Mouse (Mus musculus) embryonic facial prominence, embryonic 14.5 days (tissue): ENCODE results near the gene Acacb. TPM values are rescaled to one million over a fixed set of nuclear protein-coding genes. Genes with fewer than 3 reads are reported as not detected.

ENCODE experiments used
- ATAC-seq: fragments of 200-750 bp; cut with Nextera tagmentation; 2 replicates; pipeline ENCODE4 v1.8.0; 2017; ENCODE audit warnings: low read depth, moderate number of reproducible peaks, moderate TSS enrichment
- DNase-seq: peaks from one replicate; pipeline ENCODE4 v3.0.0-alpha.2; 2015; ENCODE audit warnings: low spot score
- H3K27ac ChIP-seq: fragments of 300-500 bp; sonication (generic); replicated peaks from 2 replicates; pipeline ENCODE4 v1.5.1; 2014; ENCODE audit warnings: low read depth, mild to moderate bottlenecking, low read length, moderate library complexity
- H3K27me3 ChIP-seq: fragments of 300-500 bp; sonication (generic); replicated peaks from 2 replicates; pipeline ENCODE4 v1.6.1; 2014; ENCODE audit warnings: low read length; ENCODE audit not compliant: control insufficient read depth, insufficient read depth
- H3K36me3 ChIP-seq: fragments of 300-500 bp; sonication (generic); 2 replicates; pipeline ENCODE4 v1.6.1; 2014; ENCODE audit warnings: low read length, mixed read lengths; ENCODE audit not compliant: control insufficient read depth, insufficient read depth
- H3K4me1 ChIP-seq: fragments of 300-500 bp; sonication (generic); 2 replicates; pipeline ENCODE4 v1.6.1; 2014; ENCODE audit warnings: antibody characterized with exemption, low read length; ENCODE audit not compliant: control insufficient read depth, insufficient read depth
- H3K4me2 ChIP-seq: fragments of 300-500 bp; sonication (generic); 2 replicates; pipeline ENCODE4 v1.6.1; 2014; ENCODE audit warnings: low read depth, mild to moderate bottlenecking, low read length, moderate library complexity, mixed read lengths
- H3K4me3 ChIP-seq: fragments of 300-500 bp; sonication (generic); 2 replicates; pipeline ENCODE4 v1.5.1; 2014; ENCODE audit warnings: low read depth, mild to moderate bottlenecking, low read length
- H3K9ac ChIP-seq: fragments of 300-500 bp; sonication (generic); 2 replicates; pipeline ENCODE4 v1.6.1; 2014; ENCODE audit warnings: low read depth, mild to moderate bottlenecking, low read length, moderate library complexity, mixed read lengths
- H3K9me3 ChIP-seq: fragments of 300-500 bp; sonication (generic); 2 replicates; pipeline ENCODE4 v1.6.1; 2016; ENCODE audit warnings: low read length; ENCODE audit not compliant: control insufficient read depth
- WGBS: fragments of 180-500 bp; shearing (Covaris S2); extraction: QIAGEN DNeasy Blood & Tissue Kit; methylation state at CpG from one replicate; pipeline ENCODE4 v1.1.7; 2014; 5-methylcytosine and 5-hydroxymethylcytosine counted together
- polyA plus RNA-seq: library from polyadenylated mRNA; unstranded; fragments of >200 nt; fragmentation: Nextera tagmentation; extraction: Ambion mirVana; gene quantifications from 2 replicates; pipeline ENCODE4 v1.2.1, GENCODE M21; 2014

Acacb gene
- polyA plus RNA-seq, 1 experiment from 2014 or later: 2.4 TPM

GRCm38 (mm10) chr5:114130698-114131520 is 15.4 kb upstream of the Acacb start:
- ATAC-seq: peak; percentile 97
- Histone ChIP-seq H3K27me3 (no peaks in the 10 kb centered on the region), H3K9me3 (no peaks in the 10 kb centered on the region), H3K4me3 (peak overlapping the region; percentile 79), H3K4me1 (peaks cover 13% of the 10 kb centered on the region), H3K27ac (peak overlapping the region; percentile 6), H3K4me2 (peak overlapping the region; percentile 98), H3K9ac (peak overlapping the region; percentile 65), H3K36me3 (peaks cover 13% of the 10 kb centered on the region; the same call in 1 of the 2 replicates)
- peak; percentile 98 for DNase-seq
- under 1% methylated on average over 35 of the region's 87 CpGs for WGBS

- whole genome bisulfite sequencing: under 1% methylated on average over 14 of the region's 15 CpGs
- H3K27ac ChIP-seq: peak overlapping the region; percentile 6
- peaks cover 13% of the 10 kb centered on the region for H3K4me1 ChIP-seq
- H3K9me3 ChIP-seq: no peaks in the 10 kb centered on the region
- peak overlapping the region; percentile 98 for H3K4me2 ChIP-seq
- DNase-seq: peak; percentile 56
- peak overlapping the region; percentile 79 for H3K4me3 ChIP-seq
- peaks cover 13% of the 10 kb centered on the region; the same call in 1 of the 2 replicates for H3K36me3 ChIP-seq
- H3K9ac ChIP-seq: peak overlapping the region; percentile 57
- no peaks in the 10 kb centered on the region for H3K27me3 ChIP-seq
- ATAC-seq: no peak
Observed at GRCm38 (mm10) chr5:114131521-114131840, 14.9 kb upstream of the Acacb start.

- peaks cover 20% of the 10 kb centered on the region; the same call in 1 of the 2 replicates for H3K36me3 ChIP-seq
- H3K9ac ChIP-seq: no peak overlapping the region
- H3K27ac ChIP-seq: no peak overlapping the region
- peaks cover 9% of the 10 kb centered on the region for H3K4me1 ChIP-seq
- 85% methylated on average over 6 of the region's 6 CpGs for WGBS
- DNase-seq: no peak
- H3K27me3 ChIP-seq: no peaks in the 10 kb centered on the region
- H3K4me2 ChIP-seq: no peak overlapping the region
- no peak for ATAC-seq
- H3K9me3 ChIP-seq: no peaks in the 10 kb centered on the region
- no peak overlapping the region for H3K4me3 ChIP-seq
Observed at GRCm38 (mm10) chr5:114132841-114133240, 13.5 kb upstream of the Acacb start.

GRCm38 (mm10) chr5:114134091-114134534 is 12.2 kb upstream of the Acacb start:
- no peak overlapping the region for H3K4me2 ChIP-seq
- H3K9ac ChIP-seq: no peak overlapping the region
- no peaks in the 10 kb centered on the region for H3K27me3 ChIP-seq
- 36% methylated on average over 6 of the region's 6 CpGs for WGBS
- ATAC-seq (no peak), DNase-seq (no peak)
- peaks cover 20% of the 10 kb centered on the region; the same call in 1 of the 2 replicates for H3K36me3 ChIP-seq
- H3K4me1 ChIP-seq: peaks cover 9% of the 10 kb centered on the region
- H3K4me3 ChIP-seq: no peak overlapping the region
- H3K9me3 ChIP-seq: no peaks in the 10 kb centered on the region
- H3K27ac ChIP-seq: no peak overlapping the region

- ATAC-seq: no peak
- H3K9ac ChIP-seq: no peak overlapping the region
- no peak overlapping the region for H3K27ac ChIP-seq
- H3K4me2 ChIP-seq: no peak overlapping the region
- H3K36me3 ChIP-seq: peaks cover 20% of the 10 kb centered on the region; the same call in 1 of the 2 replicates
- no peak for DNase-seq
- whole genome bisulfite sequencing: 89% methylated on average over 10 of the region's 10 CpGs
- no peaks in the 10 kb centered on the region for H3K9me3 ChIP-seq
- no peaks in the 10 kb centered on the region for H3K27me3 ChIP-seq
- H3K4me3 ChIP-seq: no peak overlapping the region
- peaks cover 9% of the 10 kb centered on the region for H3K4me1 ChIP-seq
Observed at GRCm38 (mm10) chr5:114135516-114135915, 10.8 kb upstream of the Acacb start.

GRCm38 (mm10) chr5:114137481-114138276 is 8.7 kb upstream of the Acacb start:
- 93% methylated on average over 15 of the region's 15 CpGs for WGBS
- H3K4me1 ChIP-seq: no peaks in the 10 kb centered on the region
- H3K4me3 ChIP-seq: no peak overlapping the region
- H3K27me3 ChIP-seq: no peaks in the 10 kb centered on the region
- no peak overlapping the region for H3K27ac ChIP-seq
- no peak overlapping the region for H3K9ac ChIP-seq
- no peak for ATAC-seq
- H3K4me2 ChIP-seq: no peak overlapping the region
- peaks cover 20% of the 10 kb centered on the region; the same call in 1 of the 2 replicates for H3K36me3 ChIP-seq
- H3K9me3 ChIP-seq: no peaks in the 10 kb centered on the region
- DNase-seq: no peak

- ATAC-seq: no peak
- no peak overlapping the region for H3K4me2 ChIP-seq
Observed at GRCm38 (mm10) chr5:114138277-114139164, 7.8 kb upstream of the Acacb start.

GRCm38 (mm10) chr5:114139175-114139574 is 7.2 kb upstream of the Acacb start:
- no peaks in the 10 kb centered on the region for H3K9me3 ChIP-seq
- no peak overlapping the region; the same call in 1 of the 2 replicates for H3K27ac ChIP-seq
- no peak overlapping the region for H3K4me2 ChIP-seq
- no peaks in the 10 kb centered on the region for H3K27me3 ChIP-seq
- no peaks in the 10 kb centered on the region for H3K4me1 ChIP-seq
- WGBS: 65% methylated on average over 9 of the region's 9 CpGs
- H3K9ac ChIP-seq: no peak overlapping the region
- H3K4me3 ChIP-seq: no peak overlapping the region
- DNase-seq: peak; percentile 79
- peaks cover 13% of the 10 kb centered on the region; the same call in 1 of the 2 replicates for H3K36me3 ChIP-seq
- ATAC-seq: peak; percentile 16; the same call in 1 of the 2 replicates

More at GRCm38 (mm10) chr5:114138277-114139164, 7.8 kb upstream of the Acacb start:
- no peaks in the 10 kb centered on the region for H3K9me3 ChIP-seq
- H3K27me3 ChIP-seq: no peaks in the 10 kb centered on the region
- peaks cover 19% of the 10 kb centered on the region; the same call in 1 of the 2 replicates for H3K36me3 ChIP-seq
- H3K9ac ChIP-seq: no peak overlapping the region
- H3K4me1 ChIP-seq: no peaks in the 10 kb centered on the region
- 73% methylated on average over 21 of the region's 21 CpGs for WGBS
- DNase-seq: peak; percentile 45
- no peak overlapping the region for H3K4me3 ChIP-seq
- H3K27ac ChIP-seq: peak overlapping the region; percentile 33; the same call in 1 of the 2 replicates
